Mouse (Mus musculus): ENCODE data around the gene Inhba.

The Inhba gene

GRCm38 (mm10) chr13:16023070-16024039 is 11.7 kb downstream of the Inhba start:
- DNase-seq (ENCODE audit: low read depth, low spot score) = peak; percentile 82

- DNase-seq (ENCODE audit: low read depth, low spot score) = no peak
These were observed 19.0 kb downstream of the Inhba start for GRCm38 (mm10) chr13:16030557-16031057.

- DNase-seq (ENCODE audit: low read depth, low spot score) = no peak
These were observed 20.8 kb downstream of the Inhba start for GRCm38 (mm10) chr13:16032425-16032824.

- no peak for DNase-seq (ENCODE audit: low read depth, low spot score)
These were observed 21.4 kb downstream of the Inhba start for GRCm38 (mm10) chr13:16032935-16033592.

GRCm38 (mm10) chr13:16069079-16069478 is 57.4 kb downstream of the Inhba start:
- DNase-seq (ENCODE audit: low read depth, low spot score) = no peak

GRCm38 (mm10) chr13:16077276-16077675 is 65.6 kb downstream of the Inhba start:
- peak; percentile 13 for DNase-seq (ENCODE audit: low read depth, low spot score)

- DNase-seq (ENCODE audit: low read depth, low spot score) = no peak
These were observed 66.6 kb downstream of the Inhba start for GRCm38 (mm10) chr13:16078216-16078731.

- no peak for DNase-seq (ENCODE audit: low read depth, low spot score)
These were observed 68.6 kb downstream of the Inhba start for GRCm38 (mm10) chr13:16080205-16080604.
